Mouse (Mus musculus): ENCODE measurements around the gene Parg.

- TF ChIP-seq CTCF (IDR thresholded peaks at IDR 0.05; ENCODE audit: low read depth) = no peak
- TF ChIP-seq EP300 (IDR thresholded peaks at IDR 0.05; ENCODE audit: low read depth) = no peak
These were observed 41.2 kb upstream of the Parg start for GRCm38 (mm10) chr14:32160563-32160962.

Measured in liver, postnatal 0 days (tissue).